Mouse (Mus musculus): ENCODE data around the gene Cdk12. TPM values are rescaled to one million over a fixed set of nuclear protein-coding genes. Genes with fewer than 3 reads are reported as not detected.

The Cdk12 gene
- total and polyA plus RNA-seq, 3 experiments, result 27.8 to 44.1 (median 29.6) TPM

GRCm38 (mm10) chr11:98265039-98265438, 62.2 kb downstream of the Cdk12 start:
- Histone ChIP-seq H3K27me3 (replicated peaks) (no peaks in the 10 kb centered on the region), H3K27ac (ENCODE audit: insufficient read depth, low read depth) (no peak overlapping the region), H3K36me3 (replicated peaks in 1 of 2; ENCODE audit: control insufficient read depth in 1 of 2, insufficient read depth in 1 of 2, low read length in 1 of 2) (peaks cover 54 to 89% of the 10 kb centered on the region in 2 experiments), H3K4me2 (ENCODE audit: insufficient read depth, low read depth, poor library complexity, severe bottlenecking) (no peak overlapping the region), H3K4me1 (ENCODE audit: control insufficient read depth in 1 of 2, insufficient read depth in 2 of 2) (no peaks in the 10 kb centered on the region), H3K9ac (ENCODE audit: insufficient read depth, low read depth) (no peak overlapping the region), H3K4me3 (replicated peaks in 1 of 3; ENCODE audit: low read depth in 2 of 3, low read length in 2 of 3, poor library complexity in 1 of 3) (no peak overlapping the region), H3K79me2 (replicated peaks; ENCODE audit: control insufficient read depth, extremely low read depth, insufficient read depth, poor library complexity, severe bottlenecking) (no peaks in the 10 kb centered on the region), H3K9me3 (replicated peaks; ENCODE audit: low read length) (no peaks in the 10 kb centered on the region)
- TF ChIP-seq MAZ (IDR thresholded peaks at IDR 0.05; ENCODE audit: low read depth, low read length) (no peak), RAD21 (IDR thresholded peaks at IDR 0.05; ENCODE audit: low read depth, low read length) (peak; percentile 88), BHLHE40 (IDR thresholded peaks at IDR 0.05; ENCODE audit: low read depth, low read length) (no peak), NELFE (IDR thresholded peaks at IDR 0.05; ENCODE audit: low read depth, low read length) (peak; percentile 30; the same call in 1 of the 2 replicates), SMC3 (IDR thresholded peaks at IDR 0.05; ENCODE audit: low read depth, low read length) (peak; percentile 79), CTCF (conservative IDR thresholded peaks at IDR 0.05 in 1 of 2, IDR thresholded peaks at IDR 0.05 in 1 of 2; ENCODE audit: low read depth in 2 of 2, low read length in 2 of 2) (peak; percentile 99 to 100)
- dilution Hi-C loops (cut with MboI; ENCODE audit: extremely low pct_ligation_motif_present, extremely low pct_unique_long_range_greater_than_20kb, low sequenced_read_pairs) (no loop called here), in situ Hi-C loops (cut with MboI; ENCODE audit: low pct_ligation_motif_present, low pct_unique_long_range_greater_than_20kb, low sequenced_read_pairs) (loop anchor here (5.0 kb wide), 1 partner anchor 77 kb away; no protein-coding TSS in a partner anchor)
- DNase-seq (ENCODE audit: extremely low read depth), result peak; percentile 67

- Histone ChIP-seq H3K4me2 (ENCODE audit: insufficient read depth, low read depth, poor library complexity, severe bottlenecking) (no peak overlapping the region), H3K4me1 (ENCODE audit: control insufficient read depth in 1 of 2, insufficient read depth in 2 of 2) (no peaks in the 10 kb centered on the region), H3K27ac (ENCODE audit: insufficient read depth, low read depth) (no peak overlapping the region), H3K4me3 (replicated peaks in 1 of 3; ENCODE audit: low read depth in 2 of 3, low read length in 2 of 3, poor library complexity in 1 of 3) (no peak overlapping the region), H3K79me2 (replicated peaks; ENCODE audit: control insufficient read depth, extremely low read depth, insufficient read depth, poor library complexity, severe bottlenecking) (no peaks in the 10 kb centered on the region), H3K9me3 (replicated peaks; ENCODE audit: low read length) (no peaks in the 10 kb centered on the region), H3K36me3 (replicated peaks in 1 of 2; ENCODE audit: control insufficient read depth in 1 of 2, insufficient read depth in 1 of 2, low read length in 1 of 2) (peaks cover 61 to 89% of the 10 kb centered on the region in 2 experiments), H3K27me3 (replicated peaks) (no peaks in the 10 kb centered on the region), H3K9ac (ENCODE audit: insufficient read depth, low read depth) (no peak overlapping the region)
- in situ Hi-C loops (cut with MboI; ENCODE audit: low pct_ligation_motif_present, low pct_unique_long_range_greater_than_20kb, low sequenced_read_pairs), result loop anchor here (5.0 kb wide), 1 partner anchor 76 kb away; no protein-coding TSS in a partner anchor
- no peak for TF ChIP-seq MYC (IDR thresholded peaks at IDR 0.05; ENCODE audit: low read depth, low read length)
- no peak for DNase-seq (ENCODE audit: extremely low read depth)
- dilution Hi-C loops (cut with MboI; ENCODE audit: extremely low pct_ligation_motif_present, extremely low pct_unique_long_range_greater_than_20kb, low sequenced_read_pairs), result no loop called here
Observed at GRCm38 (mm10) chr11:98265891-98266290, 63.0 kb downstream of the Cdk12 start.

DNA sequence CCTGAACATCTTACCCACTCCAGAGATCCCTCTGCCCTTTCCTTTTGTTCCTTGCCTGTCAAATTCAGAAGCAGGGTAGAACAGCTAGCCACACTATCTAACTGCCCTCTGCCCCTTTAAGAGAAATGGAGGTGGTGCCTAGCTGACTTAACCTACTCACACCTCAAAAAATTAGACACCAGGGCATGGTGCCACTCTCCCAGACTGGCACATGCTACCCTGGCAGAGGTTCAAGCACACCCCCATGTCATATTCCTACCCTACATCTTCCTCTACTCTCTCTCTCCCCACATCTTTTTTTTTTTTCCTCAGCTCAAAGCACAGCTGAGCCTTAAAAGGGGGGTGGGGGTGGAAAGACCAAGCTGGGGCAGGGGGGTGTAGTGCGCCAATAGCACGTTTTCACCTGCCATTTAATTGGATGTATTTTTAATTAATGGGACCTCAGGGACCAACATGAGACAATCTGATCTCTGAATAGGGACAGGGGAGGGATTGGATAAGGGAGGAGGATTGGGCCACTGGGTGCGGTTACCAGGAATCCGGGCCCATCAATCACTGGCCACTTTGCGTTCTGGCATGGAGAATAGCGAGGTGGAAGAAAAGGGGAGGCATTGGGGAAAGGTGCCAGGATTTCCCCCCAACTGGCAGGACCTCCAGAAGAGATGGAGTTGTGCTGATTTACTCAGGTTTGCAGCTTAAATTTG, 64.0 kb downstream of the Cdk12 start:
- H3K4me2 ChIP-seq (ENCODE audit: insufficient read depth, low read depth, poor library complexity, severe bottlenecking), result no peak overlapping the region
- H3K79me2 ChIP-seq (replicated peaks; ENCODE audit: control insufficient read depth, extremely low read depth, insufficient read depth, poor library complexity, severe bottlenecking), result no peaks in the 10 kb centered on the region
- no peaks in the 10 kb centered on the region for H3K9me3 ChIP-seq (replicated peaks; ENCODE audit: low read length)
- H3K4me1 ChIP-seq (ENCODE audit: control insufficient read depth in 1 of 2, insufficient read depth in 2 of 2), result no peaks in the 10 kb centered on the region
- in situ Hi-C loops (cut with MboI; ENCODE audit: low pct_ligation_motif_present, low pct_unique_long_range_greater_than_20kb, low sequenced_read_pairs) (loop anchor here (5.0 kb wide), 1 partner anchor 75 kb away; no protein-coding TSS in a partner anchor), dilution Hi-C loops (cut with MboI; ENCODE audit: extremely low pct_ligation_motif_present, extremely low pct_unique_long_range_greater_than_20kb, low sequenced_read_pairs) (no loop called here)
- no peak for DNase-seq (ENCODE audit: extremely low read depth)
- no peak overlapping the region for H3K27ac ChIP-seq (ENCODE audit: insufficient read depth, low read depth)
- peaks cover 70 to 90% of the 10 kb centered on the region in 2 experiments for H3K36me3 ChIP-seq (replicated peaks in 1 of 2; ENCODE audit: control insufficient read depth in 1 of 2, insufficient read depth in 1 of 2, low read length in 1 of 2)
- no peak overlapping the region for H3K9ac ChIP-seq (ENCODE audit: insufficient read depth, low read depth)
- TF ChIP-seq BHLHE40 (IDR thresholded peaks at IDR 0.05; ENCODE audit: low read depth, low read length), result no peak
- TF ChIP-seq MYC (IDR thresholded peaks at IDR 0.05; ENCODE audit: low read depth, low read length), result no peak
- TF ChIP-seq EP300 (IDR thresholded peaks at IDR 0.05; ENCODE audit: low read length), result no peak
- no peak for TF ChIP-seq ZMIZ1 (IDR thresholded peaks at IDR 0.05; ENCODE audit: low read depth, low read length)
- H3K4me3 ChIP-seq (replicated peaks in 1 of 3; ENCODE audit: low read depth in 2 of 3, low read length in 2 of 3, poor library complexity in 1 of 3), result no peak overlapping the region
- H3K27me3 ChIP-seq (replicated peaks), result no peaks in the 10 kb centered on the region
